Mouse (Mus musculus) forebrain, embryonic 11.5 days (tissue): ENCODE data around the gene Gm28374. TPM values are rescaled to one million over a fixed set of nuclear protein-coding genes. Genes with fewer than 3 reads are reported as not detected.
"Not testable (repeated sequence)": the region's sequence is repeated elsewhere in the genome, so short reads cannot be mapped to it uniquely, and the experiment has no call there.

Experiments used
- ATAC-seq: fragments of 200-750 bp; cut with Nextera tagmentation; replicated peaks from 2 replicates; pipeline ENCODE4 v1.8.0; 2017; ENCODE audit warnings: moderate TSS enrichment; ENCODE audit not compliant: low FRiP score
- DNase-seq: peaks from one replicate; pipeline ENCODE4 v3.0.0-alpha.2; 2017; ENCODE audit warnings: low spot score
- H3K27ac ChIP-seq: fragments of 300-500 bp; sonication (generic); 2 replicates; pipeline ENCODE4 v1.5.1; 2014; ENCODE audit warnings: low read depth, low read length
- H3K27me3 ChIP-seq: fragments of 300-500 bp; sonication (generic); 2 replicates; pipeline ENCODE4 v1.6.1; 2014; ENCODE audit warnings: mild to moderate bottlenecking, low read length, mixed read lengths; ENCODE audit not compliant: control insufficient read depth, insufficient read depth
- H3K36me3 ChIP-seq: fragments of 300-500 bp; sonication (generic); 2 replicates; pipeline ENCODE4 v1.6.1; 2014; ENCODE audit warnings: mild to moderate bottlenecking, low read length, moderate library complexity, mixed read lengths; ENCODE audit not compliant: control insufficient read depth, insufficient read depth
- H3K4me1 ChIP-seq: fragments of 300-500 bp; sonication (generic); replicated peaks from 2 replicates; pipeline ENCODE4 v1.6.1; 2014; ENCODE audit warnings: low read length, mixed read lengths; ENCODE audit not compliant: control insufficient read depth, insufficient read depth
- H3K4me2 ChIP-seq: fragments of 300-500 bp; sonication (generic); 2 replicates; pipeline ENCODE4 v1.6.1; 2014; ENCODE audit warnings: low read depth, mild to moderate bottlenecking, low read length, moderate library complexity, mixed read lengths; ENCODE audit not compliant: severe bottlenecking
- H3K4me3 ChIP-seq: fragments of 300-500 bp; sonication (generic); 2 replicates; pipeline ENCODE4 v1.5.1; 2014; ENCODE audit warnings: low read depth, low read length
- H3K9ac ChIP-seq: fragments of 300-500 bp; sonication (generic); 2 replicates; pipeline ENCODE4 v1.6.1; 2014; ENCODE audit warnings: low read length
- H3K9me3 ChIP-seq: fragments of 300-500 bp; sonication (generic); 2 replicates; pipeline ENCODE4 v1.6.1; 2016; ENCODE audit warnings: low read length, mixed read lengths; ENCODE audit not compliant: control insufficient read depth
- WGBS: fragments of 180-500 bp; shearing (Covaris S2); extraction: QIAGEN DNeasy Blood & Tissue Kit; methylation state at CpG from one replicate; pipeline ENCODE4 v1.1.7; 2014; 5-methylcytosine and 5-hydroxymethylcytosine counted together
- polyA plus RNA-seq: library from polyadenylated mRNA; unstranded; fragments of >200 nt; fragmentation: Nextera tagmentation; extraction: Ambion mirVana; gene quantifications from 2 replicates; pipeline ENCODE4 v1.2.1, GENCODE M21; 2014

The Gm28374 gene
- polyA plus RNA-seq, result 1.2 and 1.5 TPM in 2 replicates

- Histone ChIP-seq H3K4me1 (peaks cover 8% of the 10 kb centered on the region; the same call in 1 of the 2 replicates), H3K9me3 (no peaks in the 10 kb centered on the region), H3K9ac (no peak within 1 kb of the TSS), H3K27ac (no peak within 1 kb of the TSS), H3K4me3 (no peak within 1 kb of the TSS), H3K36me3 (no peaks in the 10 kb centered on the region; the same call in 1 of the 2 replicates), H3K27me3 (no peaks in the 10 kb centered on the region), H3K4me2 (no peak within 1 kb of the TSS)
- ATAC-seq (no peak), DNase-seq (no peak)
- 96% methylated on average over 9 of the region's 9 CpGs for WGBS
These were observed at the start of gene Gm28374 for GRCm38 (mm10) chr19:6082156-6082555. TSS of gene Gm28374 (minus strand) at chr19:6082256.

- DNase-seq, result not testable (repeated sequence)
These were observed 48.5 kb upstream of the Gm28374 start for GRCm38 (mm10) chr19:6130414-6131128.

GRCm38 (mm10) chr19:6127760-6128341 lies 45.8 kb upstream of the Gm28374 start, which contains the start of gene Snx15:
TSS of gene Snx15 (minus strand) at chr19:6128304.
- H3K9me3 ChIP-seq, result no peaks in the 10 kb centered on the region
- H3K27me3 ChIP-seq, result no peaks in the 10 kb centered on the region
- DNase-seq (peak; percentile 92), ATAC-seq (peak; percentile 87)
- H3K9ac ChIP-seq, result peak within 1 kb of the TSS; percentile 66
- H3K4me2 ChIP-seq, result peak within 1 kb of the TSS; percentile 59
- peak within 1 kb of the TSS; percentile 47 for H3K4me3 ChIP-seq
- peak within 1 kb of the TSS; percentile 55; the same call in 1 of the 2 replicates for H3K27ac ChIP-seq
- under 1% methylated on average over 32 of the region's 32 CpGs for WGBS
- no peaks in the 10 kb centered on the region; the same call in 1 of the 2 replicates for H3K4me1 ChIP-seq
- no peaks in the 10 kb centered on the region for H3K36me3 ChIP-seq

More at GRCm38 (mm10) chr19:6130414-6131128, 48.5 kb upstream of the Gm28374 start:
- not testable (repeated sequence) for H3K27ac ChIP-seq, H3K4me3 ChIP-seq, H3K27me3 ChIP-seq, H3K4me2 ChIP-seq, H3K4me1 ChIP-seq, H3K9me3 ChIP-seq, H3K36me3 ChIP-seq, ATAC-seq, H3K9ac ChIP-seq
- 79% methylated on average over 7 of the region's 7 CpGs for WGBS

- Histone ChIP-seq H3K9me3 (no peaks in the 10 kb centered on the region), H3K4me3 (peak overlapping the region; percentile 47), H3K36me3 (no peaks in the 10 kb centered on the region), H3K27ac (no peak overlapping the region), H3K9ac (peak overlapping the region; percentile 66), H3K4me1 (no peaks in the 10 kb centered on the region; the same call in 1 of the 2 replicates), H3K27me3 (no peaks in the 10 kb centered on the region), H3K4me2 (peak overlapping the region; percentile 59)
- DNase-seq (no peak), ATAC-seq (no peak)
- WGBS, result 76% methylated on average over 10 of the region's 10 CpGs
These were observed 44.9 kb upstream of the Gm28374 start for GRCm38 (mm10) chr19:6126789-6127580.

GRCm38 (mm10) chr19:6126289-6126688 lies 44.2 kb upstream of the Gm28374 start:
- Histone ChIP-seq H3K9ac (no peak overlapping the region), H3K4me3 (no peak overlapping the region), H3K36me3 (no peaks in the 10 kb centered on the region), H3K4me1 (no peaks in the 10 kb centered on the region; the same call in 1 of the 2 replicates), H3K27me3 (no peaks in the 10 kb centered on the region), H3K4me2 (no peak overlapping the region), H3K9me3 (no peaks in the 10 kb centered on the region), H3K27ac (no peak overlapping the region)
- ATAC-seq, result no peak
- WGBS, result 25% methylated on average over 4 of the region's 4 CpGs
- DNase-seq, result peak; percentile 61

GRCm38 (mm10) chr19:6124898-6125297 lies 42.8 kb upstream of the Gm28374 start:
- DNase-seq, result no peak
- Histone ChIP-seq H3K36me3 (no peaks in the 10 kb centered on the region), H3K27me3 (no peaks in the 10 kb centered on the region), H3K4me2 (no peak overlapping the region), H3K9me3 (no peaks in the 10 kb centered on the region), H3K27ac (no peak overlapping the region), H3K9ac (no peak overlapping the region), H3K4me3 (no peak overlapping the region), H3K4me1 (no peaks in the 10 kb centered on the region; the same call in 1 of the 2 replicates)
- ATAC-seq, result no peak
- 74% methylated on average over 2 of the region's 2 CpGs for WGBS

GRCm38 (mm10) chr19:6123330-6123729 lies 41.3 kb upstream of the Gm28374 start:
- no peak overlapping the region for H3K27ac ChIP-seq
- WGBS, result 70% methylated on average over 8 of the region's 8 CpGs
- H3K9ac ChIP-seq, result no peak overlapping the region; the same call in 1 of the 2 replicates

GRCm38 (mm10) chr19:6121761-6122160 lies 39.7 kb upstream of the Gm28374 start:
- no peaks in the 10 kb centered on the region for H3K27me3 ChIP-seq
- no peak overlapping the region for H3K27ac ChIP-seq
- H3K4me1 ChIP-seq, result peaks cover under 1% of the 10 kb centered on the region; the same call in 1 of the 2 replicates
- H3K4me2 ChIP-seq, result no peak overlapping the region
- DNase-seq, result no peak
- 38% methylated on average over 19 of the region's 19 CpGs for WGBS
- H3K9ac ChIP-seq, result no peak overlapping the region
- no peaks in the 10 kb centered on the region for H3K9me3 ChIP-seq
- ATAC-seq, result no peak
- H3K36me3 ChIP-seq, result no peaks in the 10 kb centered on the region
- H3K4me3 ChIP-seq, result no peak overlapping the region

More at GRCm38 (mm10) chr19:6123330-6123729, 41.3 kb upstream of the Gm28374 start:
- no peak for ATAC-seq
- no peak overlapping the region for H3K4me2 ChIP-seq
- no peaks in the 10 kb centered on the region for H3K36me3 ChIP-seq
- no peaks in the 10 kb centered on the region for H3K27me3 ChIP-seq
- H3K9me3 ChIP-seq, result no peaks in the 10 kb centered on the region
- no peak for DNase-seq
- no peaks in the 10 kb centered on the region; the same call in 1 of the 2 replicates for H3K4me1 ChIP-seq
- no peak overlapping the region for H3K4me3 ChIP-seq
